ENCODE assay signal across 15 mouse cellular contexts in genomic region chr2:104059786-104060185, GRCm38 (mm10). TPM values are rescaled to one million over a fixed set of nuclear protein-coding genes. Genes with fewer than 3 reads are reported as not detected.
"Had no signal": no experiment of that assay in that cellular context is flagged by ENCODE, and none has a peak within 500 bp of the region (broad histone marks: within the 10 kb centered on the region; RNA-seq: fewer than 3 reads in every experiment).

No protein-coding gene starts in this region.

- ATAC-seq: intestine, postnatal 0 days; liver, postnatal 0 days; midbrain, embryonic 15.5 days had no signal

- DNase-seq: kidney, adult 8-10 months; kidney, postnatal 25 days; liver; liver, embryonic 13.5 days; liver, postnatal 0 days; lung, postnatal 36 days; right cerebral cortex, postnatal 14 days; thymus, postnatal 4 days had no signal

RNA-seq across cellular contexts. Expression of gene Gm10912, which starts 5.8 kb away (rescaled TPM):
- total RNA-seq: monocyte, adult 5-6 weeks had no signal

RNA-seq across cellular contexts. Expression of gene Gm10799, which starts 8.6 kb away (rescaled TPM):
- total RNA-seq: layer of hippocampus, postnatal 25 days; left cerebral cortex, postnatal 14 days; megakaryocyte progenitor cell, adult 5-6 weeks; monocyte, adult 5-6 weeks; neutrophil, adult 5-6 weeks had no signal

RNA-seq across cellular contexts. Expression of gene Cd59b, which starts 9.9 kb away (rescaled TPM):
- total RNA-seq: monocyte, adult 5-6 weeks; neutrophil, adult 5-6 weeks had no signal

RNA-seq across cellular contexts. Expression of gene 4931422A03Rik, which starts 31.6 kb away (rescaled TPM):
- total RNA-seq: layer of hippocampus, postnatal 25 days; left cerebral cortex, postnatal 14 days; monocyte, adult 5-6 weeks; neutrophil, adult 5-6 weeks had no signal
